Mouse (Mus musculus): ENCODE measurements at regions not wholly inside any gene's neighbourhood (a gene's known extent, or its start where the extent isn't known, plus 50 kb on each side); places are given as distances from the start of the nearest gene placed in this dataset.
A peak's percentile ranks its signal among the peaks of the same experiment; 100 is the strongest.

- DNase-seq = no peak
Observed at GRCm38 (mm10) chr3:17772886-17773285, 175.3 kb upstream of the Cypt12 start.

GRCm38 (mm10) chr3:17779152-17779551 lies 169.1 kb upstream of the Cypt12 start:
- peak; percentile 61 for DNase-seq

- DNase-seq = no peak
Observed at GRCm38 (mm10) chr3:17784076-17784475, 164.1 kb upstream of the Cypt12 start.

- no peak for DNase-seq
Observed at GRCm38 (mm10) chr3:17784587-17784986, 163.6 kb upstream of the Cypt12 start.

GRCm38 (mm10) chr3:17785106-17786022 lies 162.8 kb upstream of the Cypt12 start:
- DNase-seq = no peak

- DNase-seq = peak; percentile 61
Observed at GRCm38 (mm10) chr3:17786023-17786720, 162.0 kb upstream of the Cypt12 start.

GRCm38 (mm10) chr3:17786721-17787442 lies 161.3 kb upstream of the Cypt12 start:
- DNase-seq = peak; percentile 42

- no peak for DNase-seq
Observed at GRCm38 (mm10) chr3:17787443-17788333, 160.5 kb upstream of the Cypt12 start.

- no peak for DNase-seq
Observed at GRCm38 (mm10) chr3:17788334-17788720, 159.9 kb upstream of the Cypt12 start.

GRCm38 (mm10) chr3:17788778-17789299 lies 159.4 kb upstream of the Cypt12 start:
- DNase-seq = no peak

- no peak for DNase-seq
Observed at GRCm38 (mm10) chr3:17789454-17790196, 158.6 kb upstream of the Cypt12 start.

GRCm38 (mm10) chr3:17790331-17790730 lies 157.9 kb upstream of the Cypt12 start:
- DNase-seq = no peak

GRCm38 (mm10) chr3:17790816-17791215 lies 157.4 kb upstream of the Cypt12 start:
- DNase-seq = no peak

- DNase-seq = no peak
Observed at GRCm38 (mm10) chr3:17791381-17792320, 156.6 kb upstream of the Cypt12 start.

GRCm38 (mm10) chr3:17792537-17793039 lies 155.6 kb upstream of the Cypt12 start:
- DNase-seq = no peak

GRCm38 (mm10) chr3:17793646-17794250 lies 154.5 kb upstream of the Cypt12 start:
- DNase-seq = peak; percentile 52

GRCm38 (mm10) chr3:17794251-17795061 lies 153.8 kb upstream of the Cypt12 start:
- DNase-seq = peak; percentile 73

Measured in cerebellum, adult 8-10 months (tissue).